Mouse (Mus musculus): ENCODE measurements around the gene Slamf6. TPM values are rescaled to one million over a fixed set of nuclear protein-coding genes. Genes with fewer than 3 reads are reported as not detected.
"Not testable (repeated sequence)": the region's sequence is repeated elsewhere in the genome, so short reads cannot be mapped to it uniquely, and the experiment has no call there.

Gene Slamf6
- polyA plus RNA-seq (2015; fragmentation: Nextera tagmentation; extraction: Ambion mirVana) = 0.35 TPM in 1 of 2 replicates, not detected in the other

DNA sequence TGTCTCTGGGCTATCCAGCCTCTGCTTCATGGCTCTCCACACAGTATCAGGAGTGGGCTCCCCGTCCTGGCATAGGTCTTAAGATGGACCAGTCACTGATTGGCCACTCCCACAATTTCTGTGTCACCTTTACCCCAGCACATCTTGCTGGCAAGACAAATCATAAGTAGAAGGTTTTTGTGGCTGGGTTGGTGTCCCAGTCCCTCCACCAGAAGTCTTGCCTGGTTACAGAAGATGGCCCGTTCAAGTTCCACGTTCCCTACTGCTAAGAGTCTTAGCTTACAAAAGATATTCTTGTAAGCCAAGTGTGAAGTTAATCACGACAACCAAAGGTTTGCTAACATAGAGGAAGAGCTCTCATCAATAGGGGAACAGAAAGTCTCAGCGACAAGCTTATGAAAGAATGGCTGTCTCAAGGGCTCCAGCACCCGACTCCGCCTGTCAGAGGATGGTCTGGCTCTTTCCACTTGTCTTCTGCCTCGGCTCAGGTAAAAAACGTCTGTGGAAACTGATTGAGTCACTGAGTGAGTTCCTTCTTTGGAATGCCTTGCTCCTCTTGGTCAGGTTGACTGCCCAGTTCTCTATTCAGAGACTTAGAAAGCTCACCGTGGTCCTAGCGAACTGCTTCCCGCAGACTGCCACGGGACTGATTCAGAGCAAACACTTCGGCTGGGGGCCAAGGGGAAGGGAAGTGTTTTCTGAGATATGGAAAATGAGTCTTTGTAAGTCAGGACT, at the start of gene Slamf6:
Slamf6 (plus strand) TSS at position 211 of the 735 bp plus-strand sequence.
- 84% methylated on average over 14 of the region's 14 CpGs for WGBS
- Histone ChIP-seq H3K9me3 (ENCODE audit: control insufficient read depth, low read length) (no peaks in the 10 kb centered on the region), H3K4me3 (ENCODE audit: low read length) (no peak within 1 kb of the TSS), H3K36me3 (ENCODE audit: control insufficient read depth, insufficient read depth, low read length) (no peaks in the 10 kb centered on the region), H3K4me1 (ENCODE audit: control insufficient read depth, insufficient read depth, low read depth, low read length) (no peaks in the 10 kb centered on the region), H3K4me2 (ENCODE audit: low read length) (no peak within 1 kb of the TSS), H3K27me3 (replicated peaks; ENCODE audit: control insufficient read depth, insufficient read depth, low read length) (no peaks in the 10 kb centered on the region), H3K27ac (ENCODE audit: low read depth, low read length) (no peak within 1 kb of the TSS), H3K9ac (ENCODE audit: low read depth, low read length) (no peak within 1 kb of the TSS)
- ATAC-seq = no peak

DNA sequence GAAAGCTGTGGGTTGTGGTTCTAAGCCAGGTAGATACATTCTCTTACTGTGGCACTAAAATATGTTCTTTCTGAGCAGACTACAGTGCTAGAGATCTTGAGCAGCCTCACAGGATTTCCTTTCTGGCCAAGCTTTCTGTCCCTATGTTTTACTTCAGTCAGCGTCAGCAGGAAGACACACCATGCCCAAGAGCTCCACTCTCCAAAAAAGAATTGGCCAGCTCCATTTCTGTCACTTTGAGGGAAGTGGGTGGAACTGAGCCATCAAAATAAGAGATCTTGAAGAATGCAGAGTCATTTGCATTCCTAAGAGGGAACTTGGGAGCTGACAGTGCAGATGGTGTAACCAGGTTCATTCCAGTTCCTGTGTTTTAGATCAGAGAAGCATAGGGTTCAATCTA, 30.3 kb upstream of the Slamf6 start:
- WGBS = 96% methylated on average over 1 of the region's 1 CpGs
- no peak overlapping the region for H3K27ac ChIP-seq (ENCODE audit: low read depth, low read length)
- no peak overlapping the region for H3K9ac ChIP-seq (ENCODE audit: low read depth, low read length)
- no peaks in the 10 kb centered on the region for H3K27me3 ChIP-seq (replicated peaks; ENCODE audit: control insufficient read depth, insufficient read depth, low read length)
- ATAC-seq = no peak
- H3K4me2 ChIP-seq (ENCODE audit: low read length) = no peak overlapping the region
- H3K4me1 ChIP-seq (ENCODE audit: control insufficient read depth, insufficient read depth, low read depth, low read length) = no peaks in the 10 kb centered on the region
- no peaks in the 10 kb centered on the region for H3K36me3 ChIP-seq (ENCODE audit: control insufficient read depth, insufficient read depth, low read length)
- no peak overlapping the region for H3K4me3 ChIP-seq (ENCODE audit: low read length)
- no peaks in the 10 kb centered on the region for H3K9me3 ChIP-seq (ENCODE audit: control insufficient read depth, low read length)

DNA sequence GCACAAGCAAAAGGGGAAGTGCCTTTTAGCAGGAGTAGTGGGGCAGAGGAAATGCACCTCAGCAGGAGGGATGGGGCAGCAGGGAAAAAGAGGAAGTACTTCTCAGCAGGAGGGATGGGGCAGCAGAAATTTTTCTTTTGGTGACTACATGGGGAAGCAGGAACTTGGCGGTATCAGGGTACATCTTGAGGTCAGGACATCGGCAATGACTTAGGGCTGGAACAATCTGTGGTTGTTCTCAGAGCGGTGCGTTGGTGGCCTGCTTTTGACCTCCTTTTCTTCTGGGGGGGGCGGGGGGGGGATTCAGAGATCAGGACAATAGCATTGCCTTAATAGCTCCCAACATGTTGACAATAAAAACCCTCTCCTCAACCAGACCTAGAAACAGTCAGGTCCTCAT, 22.0 kb upstream of the Slamf6 start, which contains the start of gene Gm10521:
Gm10521 (plus strand) TSS at position 301 of the 400 bp plus-strand sequence.
- not testable (repeated sequence) for H3K36me3 ChIP-seq (ENCODE audit: control insufficient read depth, insufficient read depth, low read length); H3K4me3 ChIP-seq (ENCODE audit: low read length); ATAC-seq; H3K9me3 ChIP-seq (ENCODE audit: control insufficient read depth, low read length); H3K4me1 ChIP-seq (ENCODE audit: control insufficient read depth, insufficient read depth, low read depth, low read length); H3K9ac ChIP-seq (ENCODE audit: low read depth, low read length); H3K27ac ChIP-seq (ENCODE audit: low read depth, low read length); H3K27me3 ChIP-seq (replicated peaks; ENCODE audit: control insufficient read depth, insufficient read depth, low read length); H3K4me2 ChIP-seq (ENCODE audit: low read length)
- WGBS = 75% methylated on average over 5 of the region's 5 CpGs

DNA sequence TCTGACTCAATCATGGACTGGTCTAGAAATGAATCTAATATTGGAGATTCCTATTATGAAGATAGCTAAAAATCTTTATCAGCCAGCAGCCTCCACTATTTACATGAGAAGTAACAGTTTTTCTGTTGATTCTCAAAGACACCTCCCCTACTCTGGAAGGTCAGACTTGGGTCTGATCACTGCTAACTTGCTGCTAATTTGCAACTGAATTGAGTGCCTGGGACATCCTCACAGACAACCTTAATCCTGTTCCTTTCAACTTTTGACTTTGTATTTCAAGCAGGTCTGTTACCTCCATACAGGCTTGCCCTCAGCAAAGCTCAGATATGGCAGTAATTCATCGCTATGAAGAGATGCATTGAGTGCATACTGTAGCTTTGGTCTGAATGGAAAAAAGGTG, 13.3 kb upstream of the Slamf6 start:
- Histone ChIP-seq H3K9ac (ENCODE audit: low read depth, low read length) (no peak overlapping the region), H3K9me3 (ENCODE audit: control insufficient read depth, low read length) (0 out of 2 replicates have a peak, but pooled peaks cover 2% of the 10 kb centered on the region), H3K4me2 (ENCODE audit: low read length) (no peak overlapping the region), H3K36me3 (ENCODE audit: control insufficient read depth, insufficient read depth, low read length) (no peaks in the 10 kb centered on the region), H3K27me3 (replicated peaks; ENCODE audit: control insufficient read depth, insufficient read depth, low read length) (no peaks in the 10 kb centered on the region), H3K27ac (ENCODE audit: low read depth, low read length) (no peak overlapping the region), H3K4me3 (ENCODE audit: low read length) (no peak overlapping the region), H3K4me1 (ENCODE audit: control insufficient read depth, insufficient read depth, low read depth, low read length) (no peaks in the 10 kb centered on the region)
- WGBS = 82% methylated on average over 1 of the region's 1 CpGs
- ATAC-seq = no peak

DNA sequence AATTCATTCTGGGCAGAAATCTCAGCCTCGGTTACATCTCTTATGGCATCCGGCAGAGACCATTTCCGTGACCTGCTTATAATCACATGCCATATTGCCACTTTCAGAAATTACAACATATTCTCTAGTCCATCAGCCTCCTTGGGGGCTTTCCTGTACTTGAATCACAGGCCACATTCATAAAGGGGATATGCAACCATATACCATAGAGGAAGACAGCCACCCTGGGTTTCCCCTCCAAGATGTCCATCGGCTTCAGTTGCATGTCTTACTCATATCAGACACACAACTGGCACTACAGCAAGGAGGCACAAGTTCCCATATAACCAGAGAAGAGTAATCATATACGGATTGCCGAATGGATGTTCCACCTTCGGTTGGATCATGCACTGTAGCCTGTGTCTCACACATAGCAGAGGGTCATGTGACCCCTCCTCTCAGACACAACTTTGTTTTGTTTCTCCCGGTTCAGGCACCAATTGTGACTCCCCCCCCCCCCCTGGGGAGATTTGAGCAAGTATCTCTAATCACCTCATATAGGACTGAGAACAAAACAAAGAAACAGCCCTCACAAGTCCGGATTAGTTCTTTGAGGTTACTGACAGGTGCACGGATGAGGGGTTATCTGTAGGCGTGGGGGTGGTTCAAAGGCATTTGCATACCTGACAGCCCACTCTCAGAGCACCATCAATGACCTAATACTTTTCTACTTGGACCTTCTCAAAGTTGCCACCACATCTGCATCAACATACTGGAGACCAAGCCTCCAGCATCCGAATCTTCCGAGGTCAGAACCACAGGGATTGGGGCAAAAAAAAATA, 1.5 kb upstream of the Slamf6 start:
- no peak for ATAC-seq
- Histone ChIP-seq H3K9ac (ENCODE audit: low read depth, low read length) (no peak overlapping the region), H3K4me2 (ENCODE audit: low read length) (no peak overlapping the region), H3K4me3 (ENCODE audit: low read length) (no peak overlapping the region), H3K27ac (ENCODE audit: low read depth, low read length) (no peak overlapping the region), H3K27me3 (replicated peaks; ENCODE audit: control insufficient read depth, insufficient read depth, low read length) (no peaks in the 10 kb centered on the region), H3K36me3 (ENCODE audit: control insufficient read depth, insufficient read depth, low read length) (no peaks in the 10 kb centered on the region), H3K4me1 (ENCODE audit: control insufficient read depth, insufficient read depth, low read depth, low read length) (no peaks in the 10 kb centered on the region), H3K9me3 (ENCODE audit: control insufficient read depth, low read length) (no peaks in the 10 kb centered on the region)
- WGBS = 86% methylated on average over 13 of the region's 13 CpGs

DNA sequence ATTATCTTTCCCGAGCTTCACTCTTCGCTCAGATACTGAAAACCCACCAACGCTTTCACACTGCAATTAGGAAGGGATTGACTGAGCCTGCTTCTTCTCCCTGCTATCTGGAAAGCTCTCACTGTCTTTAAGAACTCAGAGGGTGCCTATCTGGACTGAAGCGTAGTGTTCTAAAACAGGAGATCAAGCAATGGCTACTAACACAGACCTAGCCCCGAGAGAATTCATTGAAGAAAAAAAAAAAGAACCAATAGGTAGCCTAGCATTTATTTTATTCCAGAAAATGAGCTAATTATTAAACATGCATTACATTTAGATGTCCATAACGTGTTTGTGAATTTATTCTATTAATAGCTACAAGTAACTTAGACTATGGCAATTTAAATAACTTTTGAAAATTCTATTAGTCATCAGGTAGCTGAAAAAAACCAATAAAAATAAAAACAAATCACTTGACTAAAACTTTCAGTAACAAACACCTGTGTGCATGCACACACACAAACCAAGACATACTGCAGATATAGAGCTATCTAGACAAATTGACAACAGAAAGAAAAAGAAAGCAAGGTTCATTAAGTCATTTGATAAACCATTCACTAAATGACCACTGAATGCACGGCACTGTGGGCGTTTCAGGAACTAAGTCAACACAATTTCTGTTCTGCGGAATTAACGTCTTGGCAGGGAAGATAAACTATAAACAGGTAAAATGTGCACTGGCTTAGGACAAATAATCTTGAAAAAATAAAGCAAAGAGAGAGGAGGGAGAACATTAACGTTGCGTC, 1.0 kb downstream of the Slamf6 start:
- no peak for ATAC-seq
- H3K4me3 ChIP-seq (ENCODE audit: low read length) = no peak overlapping the region
- H3K27me3 ChIP-seq (replicated peaks; ENCODE audit: control insufficient read depth, insufficient read depth, low read length) = no peaks in the 10 kb centered on the region
- H3K9me3 ChIP-seq (ENCODE audit: control insufficient read depth, low read length) = no peaks in the 10 kb centered on the region
- H3K4me1 ChIP-seq (ENCODE audit: control insufficient read depth, insufficient read depth, low read depth, low read length) = no peaks in the 10 kb centered on the region
- H3K4me2 ChIP-seq (ENCODE audit: low read length) = no peak overlapping the region
- no peak overlapping the region for H3K9ac ChIP-seq (ENCODE audit: low read depth, low read length)
- H3K36me3 ChIP-seq (ENCODE audit: control insufficient read depth, insufficient read depth, low read length) = no peaks in the 10 kb centered on the region
- WGBS = 91% methylated on average over 12 of the region's 12 CpGs
- H3K27ac ChIP-seq (ENCODE audit: low read depth, low read length) = no peak overlapping the region

DNA sequence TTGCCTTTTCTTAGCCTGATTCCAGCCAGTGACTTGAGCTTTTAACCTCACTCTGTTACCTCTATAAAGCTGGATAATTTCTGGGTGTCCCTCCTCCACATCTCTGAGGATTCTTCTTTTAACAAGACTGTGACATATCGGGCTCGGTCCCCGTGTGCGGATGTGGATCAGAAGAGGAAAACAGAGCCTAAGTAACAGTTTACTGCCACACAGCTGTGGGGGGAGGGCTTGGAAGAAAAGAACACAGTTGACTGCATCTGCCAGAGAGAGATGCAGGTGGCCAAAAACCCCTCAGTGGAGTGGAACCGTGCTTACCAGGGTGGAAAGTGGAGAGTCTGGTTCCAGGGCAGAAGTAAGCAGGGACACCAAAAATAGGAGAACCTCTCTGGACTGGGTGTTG, 1.9 kb downstream of the Slamf6 start:
- Histone ChIP-seq H3K4me2 (ENCODE audit: low read length) (no peak overlapping the region), H3K36me3 (ENCODE audit: control insufficient read depth, insufficient read depth, low read length) (no peaks in the 10 kb centered on the region), H3K4me1 (ENCODE audit: control insufficient read depth, insufficient read depth, low read depth, low read length) (no peaks in the 10 kb centered on the region), H3K9ac (ENCODE audit: low read depth, low read length) (no peak overlapping the region), H3K4me3 (ENCODE audit: low read length) (no peak overlapping the region), H3K27me3 (replicated peaks; ENCODE audit: control insufficient read depth, insufficient read depth, low read length) (no peaks in the 10 kb centered on the region), H3K27ac (ENCODE audit: low read depth, low read length) (no peak overlapping the region), H3K9me3 (ENCODE audit: control insufficient read depth, low read length) (no peaks in the 10 kb centered on the region)
- 89% methylated on average over 5 of the region's 5 CpGs for WGBS
- ATAC-seq = no peak

DNA sequence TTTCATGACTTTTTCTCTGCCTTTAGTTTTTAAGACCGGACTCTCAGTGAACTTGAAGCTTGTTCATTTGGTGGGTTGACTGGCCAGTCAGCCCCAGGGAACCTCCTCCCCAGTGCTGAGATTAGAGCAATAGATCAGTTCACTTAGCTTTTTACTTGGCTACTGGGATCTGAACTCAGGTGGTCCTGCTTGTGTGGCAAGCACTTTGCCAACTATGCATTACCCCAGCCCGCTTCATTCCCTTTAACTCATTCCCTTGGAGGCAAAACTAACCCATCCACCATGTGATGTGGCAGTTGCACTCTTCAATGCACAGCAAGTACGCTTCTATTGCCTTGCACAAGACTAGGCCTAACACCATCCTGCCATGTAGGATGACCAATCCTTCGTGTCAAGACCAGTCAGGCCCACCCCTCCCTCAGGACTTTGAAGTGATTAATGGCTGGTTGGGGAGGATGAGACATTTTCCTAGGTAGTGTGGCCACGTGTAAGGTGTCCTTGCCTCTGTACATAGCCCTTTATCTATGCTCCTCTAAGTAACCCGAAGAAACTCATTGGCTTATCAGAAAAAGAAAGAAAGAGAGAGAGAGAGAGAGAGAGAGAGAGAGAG, 2.7 kb downstream of the Slamf6 start:
- no peak overlapping the region for H3K9ac ChIP-seq (ENCODE audit: low read depth, low read length)
- no peak overlapping the region for H3K4me3 ChIP-seq (ENCODE audit: low read length)
- H3K9me3 ChIP-seq (ENCODE audit: control insufficient read depth, low read length) = no peaks in the 10 kb centered on the region
- no peaks in the 10 kb centered on the region for H3K27me3 ChIP-seq (replicated peaks; ENCODE audit: control insufficient read depth, insufficient read depth, low read length)
- no peaks in the 10 kb centered on the region for H3K4me1 ChIP-seq (ENCODE audit: control insufficient read depth, insufficient read depth, low read depth, low read length)
- ATAC-seq = no peak
- H3K4me2 ChIP-seq (ENCODE audit: low read length) = no peak overlapping the region
- WGBS = 87% methylated on average over 6 of the region's 6 CpGs
- no peaks in the 10 kb centered on the region for H3K36me3 ChIP-seq (ENCODE audit: control insufficient read depth, insufficient read depth, low read length)
- H3K27ac ChIP-seq (ENCODE audit: low read depth, low read length) = no peak overlapping the region

All from hindbrain, embryonic 16.5 days (tissue).